Mouse (Mus musculus) stomach, postnatal 0 days (tissue): ENCODE results near the gene Nphs1.

ENCODE experiments used
- CTCF ChIP-seq: IDR thresholded peaks from 2 replicates; pipeline ENCODE4 v1.5.1; 2016; ENCODE audit warnings: antibody characterized with exemption, low read depth, mild to moderate bottlenecking, moderate library complexity
- EP300 ChIP-seq: optimal IDR thresholded peaks from 2 replicates; pipeline ENCODE3; 2016; ENCODE audit warnings: antibody characterized with exemption

- TF ChIP-seq CTCF = no peak
- TF ChIP-seq EP300 = no peak
Measured at GRCm38 (mm10) chr7:30531291-30531815, 73.2 kb downstream of the Nphs1 start.
